Mouse (Mus musculus): Measurements from ENCODE around the gene Wfdc21.

DNA sequence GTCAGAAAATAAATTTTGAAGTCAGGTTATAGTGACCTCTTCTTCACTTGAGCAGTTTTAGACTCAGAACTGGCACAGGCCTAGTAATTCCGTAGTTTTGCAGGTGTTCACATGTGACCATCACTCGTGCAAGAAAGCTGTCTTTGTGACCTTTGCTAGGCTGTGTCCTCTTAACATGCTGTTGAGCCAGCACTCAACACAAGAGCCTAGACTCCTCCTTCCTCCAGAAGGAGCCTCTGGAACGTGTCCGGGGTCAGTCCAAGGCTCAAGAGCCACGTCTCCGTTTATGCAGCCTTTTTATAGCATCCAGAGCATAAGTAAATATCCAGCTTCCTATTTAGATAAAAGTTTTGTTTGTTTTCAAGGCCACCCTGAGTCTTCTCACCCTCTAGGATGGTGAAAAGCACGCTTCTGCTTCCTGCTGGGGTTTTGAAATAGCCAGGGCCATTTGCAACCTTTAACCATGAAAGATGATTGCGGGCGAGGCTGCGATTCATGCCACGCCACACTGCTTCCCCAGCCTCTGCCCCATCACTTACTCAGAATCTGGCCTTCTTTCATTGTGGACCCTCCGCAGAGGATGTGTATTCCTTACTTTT lies 45.7 kb downstream of the Wfdc21 start:
- TF ChIP-seq POLR2A (IDR thresholded peaks at IDR 0.05; ENCODE audit: borderline replicate concordance, control insufficient read depth, low read depth, low read length) (no peak), CTCF (IDR thresholded peaks at IDR 0.05; ENCODE audit: control insufficient read depth, insufficient read depth, low read length) (no peak)

Measured in bone marrow, adult 2 months (tissue).